Mouse (Mus musculus) hindbrain, embryonic 14.5 days (tissue): ENCODE data around the gene Arpc2. TPM values are rescaled to one million over a fixed set of nuclear protein-coding genes. Genes with fewer than 3 reads are reported as not detected.

Source experiments
- ATAC-seq: fragments of 200-750 bp; cut with Nextera tagmentation; 2 replicates; pipeline ENCODE4 v1.8.0; 2017; ENCODE audit warnings: moderate number of reproducible peaks, mild to moderate bottlenecking, moderate TSS enrichment, moderate library complexity; ENCODE audit not compliant: low FRiP score
- DNase-seq: peaks from one replicate; pipeline ENCODE4 v3.0.0-alpha.2; 2015; ENCODE audit warnings: low spot score
- H3K27ac ChIP-seq: fragments of 300-500 bp; sonication (generic); 2 replicates; pipeline ENCODE4 v1.5.1; 2014; ENCODE audit warnings: mild to moderate bottlenecking, moderate library complexity
- H3K27me3 ChIP-seq: fragments of 300-500 bp; sonication (generic); 2 replicates; pipeline ENCODE4 v1.6.1; 2014; ENCODE audit warnings: mild to moderate bottlenecking, low read length, mixed read lengths; ENCODE audit not compliant: control insufficient read depth, insufficient read depth
- H3K36me3 ChIP-seq: fragments of 300-500 bp; sonication (generic); replicated peaks from 2 replicates; pipeline ENCODE4 v1.6.1; 2014; ENCODE audit not compliant: control insufficient read depth, insufficient read depth
- H3K4me1 ChIP-seq: fragments of 300-500 bp; sonication (generic); replicated peaks from 2 replicates; pipeline ENCODE4 v1.6.1; 2014; ENCODE audit warnings: antibody characterized with exemption, low read length, mixed read lengths; ENCODE audit not compliant: control insufficient read depth, insufficient read depth
- H3K4me2 ChIP-seq: fragments of 300-500 bp; sonication (generic); replicated peaks from 2 replicates; pipeline ENCODE4 v1.6.1; 2014; ENCODE audit warnings: mild to moderate bottlenecking, moderate library complexity
- H3K4me3 ChIP-seq: fragments of 300-500 bp; sonication (generic); replicated peaks from 2 replicates; pipeline ENCODE4 v1.5.1; 2014; ENCODE audit warnings: mild to moderate bottlenecking, low read length
- H3K9ac ChIP-seq: fragments of 300-500 bp; sonication (generic); 2 replicates; pipeline ENCODE4 v1.6.1; 2014
- H3K9me3 ChIP-seq: fragments of 300-500 bp; sonication (generic); 2 replicates; pipeline ENCODE4 v1.6.1; 2016; ENCODE audit warnings: low read length; ENCODE audit not compliant: control insufficient read depth
- WGBS: fragments of 180-500 bp; shearing (Covaris S2); extraction: QIAGEN DNeasy Blood & Tissue Kit; methylation state at CpG from one replicate; pipeline ENCODE4 v1.1.7; 2014; 5-methylcytosine and 5-hydroxymethylcytosine counted together
- polyA plus RNA-seq: library from polyadenylated mRNA; unstranded; fragments of >200 nt; fragmentation: Nextera tagmentation; extraction: Ambion mirVana; gene quantifications from 2 replicates; pipeline ENCODE4 v1.2.1, GENCODE M21; 2014

The Arpc2 gene
- polyA plus RNA-seq, 1 experiment from 2014 or later = 324 TPM

DNA sequence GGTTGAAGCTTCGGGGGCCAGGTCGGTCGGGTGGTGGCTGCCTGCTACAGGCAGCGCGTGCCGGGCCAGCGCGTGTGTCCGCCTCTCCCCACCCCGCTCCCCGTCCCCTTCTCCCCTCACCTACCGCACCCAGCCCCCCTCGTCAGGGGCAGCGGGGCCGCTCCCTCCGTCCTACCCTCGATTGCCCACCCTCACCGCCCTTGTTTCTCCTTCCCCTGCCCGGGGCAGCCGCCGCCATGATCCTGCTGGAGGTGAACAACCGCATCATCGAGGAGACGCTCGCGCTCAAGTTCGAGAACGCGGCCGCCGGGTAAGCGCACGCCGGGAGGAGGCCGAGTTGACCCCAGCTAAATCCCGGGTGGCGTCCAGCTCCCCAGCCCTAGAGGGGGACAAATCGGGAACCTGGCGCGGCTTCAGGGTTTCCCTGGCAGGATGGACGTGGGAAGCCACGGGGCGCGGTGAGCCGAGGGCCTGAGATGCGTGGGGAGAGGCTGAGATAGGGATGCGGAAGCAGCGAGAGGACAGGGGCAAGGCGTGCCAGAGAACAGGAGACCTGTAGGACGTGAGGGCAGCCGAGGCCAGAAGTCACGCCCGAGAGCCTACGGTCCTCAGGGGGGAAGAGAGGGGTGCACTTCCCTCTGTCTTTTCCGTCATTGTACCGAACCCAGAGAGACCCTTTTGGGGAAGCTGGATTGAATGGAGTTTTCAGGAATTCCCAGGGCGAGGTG, 870 bp downstream of the Arpc2 start:
- Histone ChIP-seq H3K9ac (peak overlapping the region; percentile 85), H3K4me3 (peak overlapping the region; percentile 65), H3K4me2 (peak overlapping the region; percentile 76), H3K4me1 (peaks cover 32% of the 10 kb centered on the region), H3K36me3 (no peaks in the 10 kb centered on the region), H3K9me3 (no peaks in the 10 kb centered on the region), H3K27ac (peak overlapping the region; percentile 73), H3K27me3 (no peaks in the 10 kb centered on the region)
- WGBS = under 1% methylated on average over 39 of the region's 57 CpGs
- no peak; the same call in 1 of the 2 replicates for ATAC-seq
- peak; percentile 28 for DNase-seq

GRCm38 (mm10) chr1:74237671-74238070, 1.8 kb downstream of the Arpc2 start:
- peak overlapping the region; percentile 65 for H3K4me3 ChIP-seq
- H3K4me2 ChIP-seq = peak overlapping the region; percentile 76
- no peak for DNase-seq
- H3K9ac ChIP-seq = peak overlapping the region; percentile 85
- peaks cover 32% of the 10 kb centered on the region for H3K4me1 ChIP-seq
- H3K27ac ChIP-seq = no peak overlapping the region
- WGBS = 45% methylated on average over 5 of the region's 5 CpGs
- no peaks in the 10 kb centered on the region for H3K9me3 ChIP-seq
- ATAC-seq = no peak
- H3K27me3 ChIP-seq = no peaks in the 10 kb centered on the region
- H3K36me3 ChIP-seq = no peaks in the 10 kb centered on the region

DNA sequence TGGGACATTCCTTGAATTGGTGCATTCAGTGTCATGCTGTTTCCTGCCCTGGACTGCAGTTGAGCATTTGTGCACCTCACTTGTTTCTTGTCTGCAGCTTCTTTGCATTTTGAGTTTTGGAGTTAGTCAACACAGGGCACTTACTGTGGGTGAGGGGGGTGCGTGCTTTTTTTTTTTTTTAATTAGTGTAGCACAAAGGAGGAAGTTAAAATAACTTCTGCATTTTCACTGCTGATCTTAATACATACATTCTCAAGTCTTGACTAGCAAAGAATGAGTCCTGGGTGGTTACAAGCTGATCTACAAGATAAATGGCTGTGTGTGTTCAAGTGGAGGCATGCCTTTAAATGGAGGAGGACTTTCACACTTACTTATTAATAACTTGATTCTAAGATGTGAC, 2.3 kb downstream of the Arpc2 start:
- Histone ChIP-seq H3K4me3 (peak overlapping the region; percentile 65), H3K27ac (no peak overlapping the region), H3K4me1 (peaks cover 32% of the 10 kb centered on the region), H3K9me3 (no peaks in the 10 kb centered on the region), H3K27me3 (no peaks in the 10 kb centered on the region), H3K9ac (peak overlapping the region; percentile 85; the same call in 1 of the 2 replicates), H3K4me2 (peak overlapping the region; percentile 76), H3K36me3 (no peaks in the 10 kb centered on the region)
- WGBS = 82% methylated on average over 1 of the region's 1 CpGs
- DNase-seq (no peak), ATAC-seq (no peak)

DNA sequence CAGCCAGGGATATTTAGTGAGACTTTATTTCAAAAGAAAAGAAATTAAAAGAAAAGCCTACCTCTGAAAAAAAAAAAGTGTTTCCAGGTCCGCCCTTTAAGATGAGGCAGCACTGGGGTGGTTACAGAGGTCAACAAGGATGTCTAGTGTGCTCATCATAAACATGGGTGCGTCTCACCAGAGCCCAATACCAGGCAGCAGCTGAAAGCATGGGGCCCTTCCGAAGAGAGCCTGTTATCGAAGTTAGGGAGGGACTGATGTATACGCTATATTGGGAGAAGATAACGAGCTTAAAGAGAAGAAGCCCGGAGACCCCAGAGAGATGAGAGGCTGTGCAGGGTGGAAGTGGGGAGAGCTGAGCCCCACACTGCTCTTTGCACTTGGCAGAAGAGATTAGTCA, 3.3 kb downstream of the Arpc2 start:
- Histone ChIP-seq H3K4me1 (peaks cover 32% of the 10 kb centered on the region), H3K36me3 (no peaks in the 10 kb centered on the region), H3K9me3 (no peaks in the 10 kb centered on the region), H3K4me3 (no peak overlapping the region), H3K27ac (no peak overlapping the region), H3K27me3 (no peaks in the 10 kb centered on the region), H3K4me2 (peak overlapping the region; percentile 76), H3K9ac (no peak overlapping the region)
- ATAC-seq (no peak), DNase-seq (no peak)
- 79% methylated on average over 7 of the region's 7 CpGs for WGBS

DNA sequence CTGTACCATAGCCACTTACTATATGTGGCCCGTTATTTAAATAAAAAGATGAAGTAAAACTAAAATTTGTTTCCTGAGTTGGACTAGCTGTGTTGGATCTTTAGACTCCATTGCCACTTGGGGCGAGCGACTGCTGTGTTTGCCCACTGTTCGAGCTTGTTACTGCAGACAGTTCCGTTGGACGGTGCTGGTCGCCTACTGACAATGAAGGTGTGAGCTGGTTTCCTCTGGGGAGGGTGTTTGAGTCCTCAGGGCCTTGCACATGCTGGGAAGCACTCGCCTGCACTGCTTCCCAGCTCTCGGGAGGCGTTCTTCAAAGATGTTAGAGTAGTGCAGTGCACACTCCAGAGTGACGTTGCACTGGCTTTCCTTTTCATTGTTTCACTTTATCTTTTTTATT, 3.7 kb downstream of the Arpc2 start:
- Histone ChIP-seq H3K27ac (no peak overlapping the region), H3K9ac (no peak overlapping the region), H3K9me3 (no peaks in the 10 kb centered on the region), H3K4me2 (peak overlapping the region; percentile 76), H3K4me1 (peaks cover 32% of the 10 kb centered on the region), H3K4me3 (no peak overlapping the region), H3K36me3 (no peaks in the 10 kb centered on the region), H3K27me3 (no peaks in the 10 kb centered on the region)
- 64% methylated on average over 11 of the region's 11 CpGs for WGBS
- no peak for DNase-seq
- ATAC-seq = no peak

GRCm38 (mm10) chr1:74240311-74240710, 4.4 kb downstream of the Arpc2 start:
- WGBS = 62% methylated on average over 6 of the region's 6 CpGs
- H3K4me2 ChIP-seq = no peak overlapping the region
- no peaks in the 10 kb centered on the region for H3K9me3 ChIP-seq
- ATAC-seq (no peak), DNase-seq (no peak)
- H3K4me3 ChIP-seq = no peak overlapping the region
- peaks cover 32% of the 10 kb centered on the region for H3K4me1 ChIP-seq
- H3K27me3 ChIP-seq = no peaks in the 10 kb centered on the region
- H3K27ac ChIP-seq = no peak overlapping the region
- no peak overlapping the region for H3K9ac ChIP-seq
- H3K36me3 ChIP-seq = no peaks in the 10 kb centered on the region

GRCm38 (mm10) chr1:74240832-74241231, 4.9 kb downstream of the Arpc2 start:
- Histone ChIP-seq H3K4me2 (no peak overlapping the region), H3K9ac (no peak overlapping the region), H3K9me3 (no peaks in the 10 kb centered on the region), H3K27me3 (no peaks in the 10 kb centered on the region), H3K27ac (no peak overlapping the region), H3K4me3 (no peak overlapping the region), H3K4me1 (peaks cover 32% of the 10 kb centered on the region), H3K36me3 (no peaks in the 10 kb centered on the region)
- WGBS = 84% methylated on average over 4 of the region's 4 CpGs
- ATAC-seq (no peak), DNase-seq (no peak)

DNA sequence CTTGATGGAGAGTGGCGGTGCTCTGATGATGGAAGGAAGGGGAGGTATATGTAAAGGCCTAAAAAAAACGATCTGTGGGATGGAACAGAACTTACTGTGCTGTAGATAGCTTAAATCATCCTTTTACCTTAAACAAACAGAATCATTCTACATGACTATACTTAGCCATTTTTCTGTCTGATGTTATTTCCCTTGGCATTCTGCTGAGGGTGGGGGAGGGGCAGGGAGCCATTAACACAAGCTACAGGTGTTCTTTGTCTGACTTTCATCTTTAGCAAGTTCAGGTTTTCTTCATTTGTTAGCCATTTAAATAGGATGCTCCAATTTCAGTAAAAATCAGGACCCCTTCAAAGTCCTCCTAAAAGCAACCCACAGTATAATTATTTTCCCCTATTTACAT, 9.6 kb downstream of the Arpc2 start:
- H3K4me2 ChIP-seq = no peak overlapping the region
- no peaks in the 10 kb centered on the region for H3K9me3 ChIP-seq
- peaks cover 28% of the 10 kb centered on the region for H3K36me3 ChIP-seq
- no peak overlapping the region for H3K9ac ChIP-seq
- 86% methylated on average over 2 of the region's 2 CpGs for WGBS
- ATAC-seq (no peak), DNase-seq (no peak)
- peaks cover 2% of the 10 kb centered on the region for H3K4me1 ChIP-seq
- no peak overlapping the region for H3K4me3 ChIP-seq
- no peaks in the 10 kb centered on the region for H3K27me3 ChIP-seq
- H3K27ac ChIP-seq = no peak overlapping the region

DNA sequence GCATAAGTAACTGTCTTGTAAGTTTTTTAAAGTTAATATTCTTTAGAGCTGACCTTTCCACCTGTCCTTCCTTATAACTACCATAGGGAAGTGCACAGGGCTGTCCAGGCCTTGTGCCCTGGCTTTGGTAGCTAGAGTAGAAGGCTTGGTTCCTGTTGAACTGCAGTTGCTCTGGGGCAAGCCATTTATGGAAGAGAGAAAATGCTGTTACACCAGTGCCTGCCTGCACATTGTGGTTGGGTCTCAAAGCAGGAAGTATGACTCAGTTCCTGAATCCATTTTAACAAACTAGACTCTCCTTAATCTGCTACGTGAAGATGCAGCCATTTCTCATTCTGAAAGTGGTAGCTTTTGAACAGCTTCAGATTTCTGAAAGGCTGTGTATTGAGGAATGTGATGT, 12.9 kb downstream of the Arpc2 start:
- ATAC-seq (no peak), DNase-seq (no peak)
- WGBS = 88% methylated on average over 1 of the region's 1 CpGs
- peaks cover 59% of the 10 kb centered on the region for H3K36me3 ChIP-seq
- no peaks in the 10 kb centered on the region for H3K9me3 ChIP-seq
- no peak overlapping the region for H3K4me2 ChIP-seq
- no peak overlapping the region for H3K27ac ChIP-seq
- H3K4me3 ChIP-seq = no peak overlapping the region
- no peaks in the 10 kb centered on the region for H3K27me3 ChIP-seq
- no peak overlapping the region for H3K9ac ChIP-seq
- H3K4me1 ChIP-seq = no peaks in the 10 kb centered on the region
